Mouse (Mus musculus): ENCODE results near the gene Ush1g. TPM values are rescaled to one million over a fixed set of nuclear protein-coding genes. Genes with fewer than 3 reads are reported as not detected.
A peak's percentile ranks its signal among the peaks of the same experiment; 100 is the strongest.

Gene Ush1g
- total and polyA plus RNA-seq, 3 experiments = not detected

GRCm38 (mm10) chr11:115334531-115334930 lies 12.7 kb upstream of the Ush1g start, which contains the start of gene Otop3:
TSS of gene Otop3 (plus strand) at chr11:115334731.
- Histone ChIP-seq H3K79me2 (ENCODE audit: control insufficient read depth, insufficient read depth, low read length, poor library complexity) (no peaks in the 10 kb centered on the region), H3K4me1 (ENCODE audit: control insufficient read depth in 1 of 2, insufficient read depth in 2 of 2, low read length in 2 of 2) (0 out of 4 replicates have a peak, but pooled peaks cover 0 to 4% of the 10 kb centered on the region in 2 experiments), H3K27me3 (ENCODE audit: control insufficient read depth in 1 of 2, insufficient read depth in 2 of 2, low read length in 2 of 2) (peaks cover 6 to 7% of the 10 kb centered on the region in 2 experiments), H3K9ac (ENCODE audit: control insufficient read depth, low read depth, low read length, poor library complexity, severe bottlenecking) (no peak within 1 kb of the TSS), H3K36me3 (ENCODE audit: control insufficient read depth in 1 of 2, insufficient read depth in 2 of 2, low read length in 2 of 2) (no peaks in the 10 kb centered on the region), H3K4me3 (ENCODE audit: control insufficient read depth in 1 of 2, insufficient read depth in 1 of 2, low read depth in 2 of 2, low read length in 2 of 2) (no peak within 1 kb of the TSS), H3K27ac (ENCODE audit: control insufficient read depth, low read depth, low read length) (no peak within 1 kb of the TSS), H3K9me3 (replicated peaks; ENCODE audit: insufficient read depth, low read length) (no peaks in the 10 kb centered on the region)
- no peak for DNase-seq (ENCODE audit: low read depth, low spot score)
- TF ChIP-seq ELF1 (IDR thresholded peaks at IDR 0.05; ENCODE audit: low read depth, low read length) = no peak
- TF ChIP-seq HCFC1 (IDR thresholded peaks at IDR 0.05; ENCODE audit: low read depth, low read length) = no peak
- TF ChIP-seq SIN3A (IDR thresholded peaks at IDR 0.05; ENCODE audit: low read length) = no peak
- TF ChIP-seq RAD21 (IDR thresholded peaks at IDR 0.05; ENCODE audit: low read depth, low read length) = no peak
- no peak for TF ChIP-seq POLR2A (IDR thresholded peaks at IDR 0.05; ENCODE audit: control insufficient read depth in 1 of 2, insufficient read depth in 1 of 2, low read depth in 1 of 2, low read length in 2 of 2, poor library complexity in 1 of 2)
- no peak for TF ChIP-seq USF2 (IDR thresholded peaks at IDR 0.05; ENCODE audit: borderline replicate concordance in 1 of 2, insufficient read depth in 1 of 2, low read depth in 1 of 2, low read length in 2 of 2)
- TF ChIP-seq KAT2A (conservative IDR thresholded peaks at IDR 0.05; ENCODE audit: low read depth, low read length) = no peak
- TF ChIP-seq BHLHE40 (IDR thresholded peaks at IDR 0.05; ENCODE audit: borderline replicate concordance, low read depth, low read length) = no peak
- TF ChIP-seq ZC3H11A (IDR thresholded peaks at IDR 0.05; ENCODE audit: low read depth, low read length) = no peak
- TF ChIP-seq MXI1 (IDR thresholded peaks at IDR 0.05; ENCODE audit: low read depth, low read length) = no peak
- TF ChIP-seq CHD1 (IDR thresholded peaks at IDR 0.05; ENCODE audit: low read depth, low read length) = no peak
- no peak for TF ChIP-seq POLR2AphosphoS2 (IDR thresholded peaks at IDR 0.05; ENCODE audit: low read length)
- TF ChIP-seq CHD2 (IDR thresholded peaks at IDR 0.05; ENCODE audit: low read length) = no peak
- TF ChIP-seq E2F4 (IDR thresholded peaks at IDR 0.05; ENCODE audit: borderline replicate concordance, low read depth, low read length) = no peak
- no peak for TF ChIP-seq EP300 (IDR thresholded peaks at IDR 0.05; ENCODE audit: low read depth in 1 of 2, low read length in 2 of 2)
- TF ChIP-seq MYC (IDR thresholded peaks at IDR 0.05; ENCODE audit: low read depth, low read length) = no peak
- no peak for TF ChIP-seq MAX (IDR thresholded peaks at IDR 0.05; ENCODE audit: low read length)
- no peak for TF ChIP-seq TCF12 (IDR thresholded peaks at IDR 0.05; ENCODE audit: low read depth, low read length)
- no peak for TF ChIP-seq MYB (IDR thresholded peaks at IDR 0.05; ENCODE audit: low read depth, low read length)
- TF ChIP-seq USF1 (IDR thresholded peaks at IDR 0.05; ENCODE audit: low read depth, low read length) = no peak

GRCm38 (mm10) chr11:115329339-115329738 lies 7.5 kb upstream of the Ush1g start:
- Histone ChIP-seq H3K9me3 (replicated peaks; ENCODE audit: insufficient read depth, low read length) (no peaks in the 10 kb centered on the region), H3K27ac (ENCODE audit: control insufficient read depth, low read depth, low read length) (no peak overlapping the region), H3K27me3 (ENCODE audit: control insufficient read depth in 1 of 2, insufficient read depth in 2 of 2, low read length in 2 of 2) (peaks cover 8 to 10% of the 10 kb centered on the region in 2 experiments), H3K79me2 (ENCODE audit: control insufficient read depth, insufficient read depth, low read length, poor library complexity) (no peaks in the 10 kb centered on the region), H3K9ac (ENCODE audit: control insufficient read depth, low read depth, low read length, poor library complexity, severe bottlenecking) (no peak overlapping the region), H3K36me3 (ENCODE audit: control insufficient read depth in 1 of 2, insufficient read depth in 2 of 2, low read length in 2 of 2) (no peaks in the 10 kb centered on the region), H3K4me3 (ENCODE audit: control insufficient read depth in 1 of 2, insufficient read depth in 1 of 2, low read depth in 2 of 2, low read length in 2 of 2) (no peak overlapping the region), H3K4me1 (ENCODE audit: control insufficient read depth in 1 of 2, insufficient read depth in 2 of 2, low read length in 2 of 2) (no peaks in the 10 kb centered on the region)
- DNase-seq (ENCODE audit: low read depth, low spot score) = peak; percentile 66
- TF ChIP-seq ETS1 (IDR thresholded peaks at IDR 0.05; ENCODE audit: low read depth, low read length) (no peak), ZC3H11A (IDR thresholded peaks at IDR 0.05; ENCODE audit: low read depth, low read length) (no peak), KAT2A (conservative IDR thresholded peaks at IDR 0.05; ENCODE audit: low read depth, low read length) (no peak), NRF1 (IDR thresholded peaks at IDR 0.05; ENCODE audit: insufficient read depth, low read depth, low read length, poor library complexity, severe bottlenecking) (no peak), MYC (IDR thresholded peaks at IDR 0.05; ENCODE audit: low read depth, low read length) (no peak), RAD21 (IDR thresholded peaks at IDR 0.05; ENCODE audit: low read depth, low read length) (peak; percentile 14), CTCF (IDR thresholded peaks at IDR 0.05 in 2 of 3, conservative IDR thresholded peaks at IDR 0.05 in 1 of 3; ENCODE audit: control insufficient read depth in 1 of 3, insufficient read depth in 1 of 3, low read depth in 2 of 3, low read length in 3 of 3, poor library complexity in 1 of 3, severe bottlenecking in 1 of 3) (peak; percentile 69 to 83 (median 70)), TCF12 (IDR thresholded peaks at IDR 0.05; ENCODE audit: low read depth, low read length) (no peak), MAFK (IDR thresholded peaks at IDR 0.05; ENCODE audit: borderline replicate concordance, low read depth, low read length) (no peak), GABPA (IDR thresholded peaks at IDR 0.05; ENCODE audit: low read depth, low read length) (no peak), BHLHE40 (IDR thresholded peaks at IDR 0.05; ENCODE audit: borderline replicate concordance, low read depth, low read length) (no peak), ELF1 (IDR thresholded peaks at IDR 0.05; ENCODE audit: low read depth, low read length) (no peak), SMC3 (IDR thresholded peaks at IDR 0.05; ENCODE audit: low read depth, low read length) (peak; percentile 55), MXI1 (IDR thresholded peaks at IDR 0.05; ENCODE audit: low read depth, low read length) (no peak), MYB (IDR thresholded peaks at IDR 0.05; ENCODE audit: low read depth, low read length) (no peak), POLR2A (IDR thresholded peaks at IDR 0.05; ENCODE audit: control insufficient read depth in 1 of 2, insufficient read depth in 1 of 2, low read depth in 1 of 2, low read length in 2 of 2, poor library complexity in 1 of 2) (no peak), RCOR1 (IDR thresholded peaks at IDR 0.05; ENCODE audit: low read depth, low read length) (no peak), USF2 (IDR thresholded peaks at IDR 0.05; ENCODE audit: borderline replicate concordance in 1 of 2, insufficient read depth in 1 of 2, low read depth in 1 of 2, low read length in 2 of 2) (no peak), HCFC1 (IDR thresholded peaks at IDR 0.05; ENCODE audit: low read depth, low read length) (no peak), TAL1 (IDR thresholded peaks at IDR 0.05; ENCODE audit: low read length) (no peak), CHD1 (IDR thresholded peaks at IDR 0.05; ENCODE audit: low read depth, low read length) (no peak), ZMIZ1 (IDR thresholded peaks at IDR 0.05; ENCODE audit: low read depth, low read length) (no peak)

All from MEL (cell line).